Mouse (Mus musculus) thymus, adult 2 months (tissue): Measurements from ENCODE around the gene Slc13a5. TPM values are rescaled to one million over a fixed set of nuclear protein-coding genes. Genes with fewer than 3 reads are reported as not detected.
A peak's percentile ranks its signal among the peaks of the same experiment; 100 is the strongest.

Experiments used
- DNase-seq: peaks from one replicate; pipeline ENCODE4 v3.0.0; 2021
- H3K27ac ChIP-seq: fragments of 200-500 bp; 2 replicates; pipeline ENCODE4 v1.5.1; 2012; ENCODE audit warnings: low read length, control low read depth; ENCODE audit not compliant: control insufficient read depth, insufficient read depth
- H3K27me3 ChIP-seq: fragments of 200-500 bp; 2 replicates; pipeline ENCODE4 v1.6.1; 2012; ENCODE audit warnings: mild to moderate bottlenecking, low read length, moderate library complexity, mixed read lengths; ENCODE audit not compliant: control insufficient read depth, insufficient read depth
- H3K36me3 ChIP-seq: fragments of 200-500 bp; 2 replicates; pipeline ENCODE4 v1.6.1; 2012; ENCODE audit warnings: mild to moderate bottlenecking, low read length, moderate library complexity; ENCODE audit not compliant: control insufficient read depth, insufficient read depth
- H3K4me1 ChIP-seq: fragments of 200-500 bp; replicated peaks from 2 replicates; pipeline ENCODE4 v1.6.1; 2012; ENCODE audit warnings: low read length; ENCODE audit not compliant: control insufficient read depth, insufficient read depth
- H3K4me3 ChIP-seq: fragments of 200-500 bp; 2 replicates; pipeline ENCODE4 v1.5.1; 2012; ENCODE audit warnings: mild to moderate bottlenecking, low read length, control low read depth, moderate library complexity; ENCODE audit not compliant: control insufficient read depth, insufficient read depth
- CTCF ChIP-seq: fragments of 200-500 bp; IDR thresholded peaks from 2 replicates; pipeline ENCODE4 v1.5.1; 2012; ENCODE audit warnings: mild to moderate bottlenecking, control low read depth, low read length, moderate library complexity, borderline replicate concordance; ENCODE audit not compliant: control insufficient read depth, poor library complexity, insufficient read depth; ENCODE audit errors: extremely low read depth
- POLR2A ChIP-seq: fragments of 200-500 bp; IDR thresholded peaks from 2 replicates; pipeline ENCODE4 v1.6.1; 2012; ENCODE audit warnings: mild to moderate bottlenecking, low read length, control low read depth, moderate library complexity; ENCODE audit not compliant: control insufficient read depth, poor library complexity, insufficient read depth; ENCODE audit errors: extremely low read depth
- WGBS: fragments of 180-500 bp; shearing (Covaris S2); methylation state at CpG from one replicate; pipeline ENCODE4 v1.1.7; 2018; 5-methylcytosine and 5-hydroxymethylcytosine counted together
- polyA plus RNA-seq: library from polyadenylated mRNA; depleted of rRNA; stranded (reverse); fragments of >200 nt; gene quantifications from 2 replicates; pipeline ENCODE4 v1.2.3, GENCODE M21; 2012; rRNA removed

Slc13a5 gene
- polyA plus RNA-seq, 1 experiment: 0.04 TPM

DNA sequence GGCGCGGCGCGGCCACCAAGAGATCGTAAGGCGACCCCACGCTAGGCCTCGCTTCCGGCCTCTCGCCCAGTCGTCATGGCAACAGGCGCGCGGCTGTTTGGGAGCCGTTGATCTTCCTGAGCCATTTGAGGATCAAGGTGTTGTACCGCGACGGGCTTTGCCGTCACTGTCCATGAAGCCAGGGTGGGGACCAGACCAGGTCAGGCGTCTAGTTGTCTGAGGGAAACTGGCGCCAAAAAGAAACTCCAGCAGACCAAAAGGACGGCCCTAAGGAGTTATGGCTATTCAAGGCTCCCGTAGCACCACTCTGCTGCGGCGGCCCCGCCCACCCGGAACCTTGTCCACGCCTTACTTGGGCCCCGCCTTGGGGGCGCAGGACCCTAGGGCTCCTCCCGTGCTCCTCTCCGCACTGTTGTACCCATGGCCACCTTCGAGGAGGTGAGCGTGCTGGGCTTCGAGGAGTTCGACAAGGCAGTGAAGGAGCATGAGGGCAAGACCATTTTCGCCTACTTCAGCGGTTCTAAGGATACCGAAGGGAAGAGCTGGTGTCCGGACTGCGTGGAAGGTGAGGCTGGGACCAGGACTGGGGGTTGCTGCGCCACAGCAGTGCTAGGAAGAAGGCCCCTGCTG lies 59.7 kb downstream of the Slc13a5 start, which contains the start of the genes 4933427D14Rik and Txndc17:
Gene 4933427D14Rik, minus strand, starts transcription at position 256 of the 630 bp plus-strand sequence.
Gene Txndc17, plus strand, starts transcription at position 344 of the 630 bp plus-strand sequence.
- DNase-seq: peak; percentile 90
- Histone ChIP-seq H3K4me1 (peaks cover 16% of the 10 kb centered on the region), H3K4me3 (peak within 1 kb of the TSS; percentile 95), H3K36me3 (peaks cover 4% of the 10 kb centered on the region; the same call in 1 of the 2 replicates), H3K27ac (no peak within 1 kb of the TSS), H3K27me3 (no peaks in the 10 kb centered on the region)
- no peak for TF ChIP-seq CTCF
- peak; percentile 65; the same call in 1 of the 2 replicates for TF ChIP-seq POLR2A
- WGBS: under 1% methylated on average over 42 of the region's 42 CpGs

DNA sequence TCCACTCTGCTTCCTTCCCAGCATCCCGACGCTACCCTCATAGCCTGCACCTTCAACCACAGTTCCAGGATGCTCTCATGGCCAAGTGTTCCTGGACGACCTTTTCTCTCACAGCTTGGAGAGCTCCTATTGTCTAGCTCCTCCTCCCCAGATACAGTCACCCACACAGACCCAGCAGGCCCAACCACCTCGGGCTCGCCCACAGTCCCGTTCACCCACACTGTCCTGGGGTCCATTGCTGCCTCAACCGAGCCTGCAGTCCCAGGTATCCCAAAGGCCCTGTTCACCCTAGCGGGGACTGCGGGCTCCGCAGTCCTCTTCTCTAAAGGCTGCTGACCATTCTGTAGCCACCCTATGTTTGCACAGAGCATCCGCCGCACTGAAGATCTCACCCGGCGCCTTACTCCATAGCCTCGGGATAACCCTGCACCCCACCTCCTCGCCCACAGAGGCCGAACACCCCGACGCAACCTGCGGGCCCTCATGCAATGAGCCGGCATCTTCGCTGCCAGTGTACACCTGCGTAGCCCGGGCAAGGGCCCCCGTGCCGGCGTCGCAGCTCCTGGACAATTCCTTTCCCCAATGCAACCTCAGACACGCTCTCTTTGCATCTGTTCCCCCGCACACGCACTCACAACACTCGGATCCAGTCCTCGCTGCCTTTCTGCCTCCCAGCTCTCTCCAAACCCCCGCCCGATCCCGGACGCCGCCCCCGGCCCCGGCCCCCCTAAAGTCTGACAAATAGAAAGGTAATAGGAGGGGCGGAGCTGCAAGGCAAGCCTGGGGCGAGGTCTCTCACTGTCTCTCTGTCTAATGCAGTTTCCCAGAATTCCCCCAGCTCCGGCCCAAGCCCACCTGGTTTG lies 60.5 kb downstream of the Slc13a5 start, which contains the start of gene Gm43951:
Gene Gm43951, minus strand, starts transcription at position 500 of the 863 bp plus-strand sequence.
- peak; percentile 24 for DNase-seq
- WGBS: 2% methylated on average over 43 of the region's 43 CpGs
- Histone ChIP-seq H3K4me1 (peaks cover 16% of the 10 kb centered on the region), H3K27me3 (no peaks in the 10 kb centered on the region), H3K4me3 (peak within 1 kb of the TSS; percentile 95), H3K36me3 (peaks cover under 1% of the 10 kb centered on the region; the same call in 1 of the 2 replicates), H3K27ac (no peak within 1 kb of the TSS)
- 0 out of 2 replicates have a peak, but pooled peaks have one; percentile 14 for TF ChIP-seq CTCF
- TF ChIP-seq POLR2A: no peak

DNA sequence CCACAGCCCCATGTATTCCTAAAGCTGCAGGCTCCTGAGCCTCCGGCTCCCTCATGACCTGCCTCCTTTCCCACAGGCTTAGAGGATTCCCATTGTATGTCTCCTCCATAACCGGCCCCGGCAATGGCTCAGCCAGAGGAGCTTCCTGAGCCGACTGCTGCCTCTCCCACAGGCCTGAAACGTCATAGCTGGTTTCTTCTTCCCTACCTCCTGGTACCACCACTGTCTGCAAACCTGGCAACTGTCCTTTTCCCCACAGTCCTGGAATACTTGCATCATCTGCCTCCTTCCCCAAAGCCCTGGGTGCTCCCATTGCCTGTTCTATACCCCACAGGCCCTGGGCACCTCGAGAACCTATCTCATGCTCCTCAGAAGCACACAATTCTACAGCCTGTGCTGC lies 61.8 kb downstream of the Slc13a5 start:
- Histone ChIP-seq H3K4me1 (peaks cover 16% of the 10 kb centered on the region), H3K27ac (no peak overlapping the region), H3K27me3 (no peaks in the 10 kb centered on the region), H3K4me3 (no peak overlapping the region), H3K36me3 (0 out of 2 replicates have a peak, but pooled peaks cover 5% of the 10 kb centered on the region)
- DNase-seq: no peak
- WGBS: 85% methylated on average over 6 of the region's 6 CpGs
- TF ChIP-seq CTCF: no peak
- TF ChIP-seq POLR2A: no peak

DNA sequence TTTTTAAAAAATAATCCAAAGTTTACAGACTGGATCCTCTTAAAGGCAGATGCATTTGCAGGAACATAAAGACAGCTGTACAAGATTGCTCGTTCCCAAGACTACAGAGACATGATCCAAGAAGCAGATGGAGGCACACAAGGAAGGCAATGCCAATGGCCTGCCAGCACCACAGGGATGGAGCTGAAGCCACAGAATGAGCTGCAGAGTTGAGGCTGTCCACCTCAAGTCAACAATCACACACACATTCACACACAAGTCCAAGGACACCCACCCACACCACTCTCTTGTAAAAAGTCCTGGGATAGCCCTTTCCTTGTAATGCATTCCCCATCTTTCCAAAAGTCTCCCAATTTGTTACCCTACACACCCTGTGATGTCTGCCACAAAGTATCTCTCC lies 63.6 kb downstream of the Slc13a5 start:
- Histone ChIP-seq H3K27me3 (no peaks in the 10 kb centered on the region), H3K4me3 (no peak overlapping the region), H3K36me3 (peaks cover 7% of the 10 kb centered on the region; the same call in 1 of the 2 replicates), H3K27ac (no peak overlapping the region), H3K4me1 (peaks cover 16% of the 10 kb centered on the region)
- DNase-seq: no peak
- TF ChIP-seq POLR2A (no peak), CTCF (no peak)
- 100% methylated on average over 1 of the region's 1 CpGs for WGBS

DNA sequence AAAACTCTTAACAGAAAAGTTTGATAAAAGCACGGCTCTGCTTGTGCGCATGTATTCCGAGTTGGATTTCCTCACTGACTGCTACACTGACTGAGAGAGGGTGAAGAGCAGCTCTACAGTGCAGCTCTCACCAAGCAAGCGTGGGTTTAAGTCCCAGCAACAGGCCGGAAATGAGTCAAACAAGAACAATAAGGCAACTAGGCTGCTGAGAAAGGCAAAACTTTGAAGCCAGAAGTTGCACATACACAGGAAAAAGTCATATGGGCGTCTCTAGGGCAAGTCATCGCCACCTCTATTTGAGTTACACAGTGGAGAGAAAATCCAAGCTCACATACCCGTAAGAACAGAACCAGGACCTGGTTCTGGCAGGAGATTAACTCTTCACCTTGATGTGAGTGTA lies 70.5 kb downstream of the Slc13a5 start:
- DNase-seq: no peak
- Histone ChIP-seq H3K27ac (no peak overlapping the region), H3K27me3 (no peaks in the 10 kb centered on the region), H3K36me3 (peaks cover 25% of the 10 kb centered on the region), H3K4me1 (no peaks in the 10 kb centered on the region), H3K4me3 (no peak overlapping the region)
- TF ChIP-seq POLR2A (no peak), CTCF (no peak)
- 93% methylated on average over 8 of the region's 8 CpGs for WGBS

DNA sequence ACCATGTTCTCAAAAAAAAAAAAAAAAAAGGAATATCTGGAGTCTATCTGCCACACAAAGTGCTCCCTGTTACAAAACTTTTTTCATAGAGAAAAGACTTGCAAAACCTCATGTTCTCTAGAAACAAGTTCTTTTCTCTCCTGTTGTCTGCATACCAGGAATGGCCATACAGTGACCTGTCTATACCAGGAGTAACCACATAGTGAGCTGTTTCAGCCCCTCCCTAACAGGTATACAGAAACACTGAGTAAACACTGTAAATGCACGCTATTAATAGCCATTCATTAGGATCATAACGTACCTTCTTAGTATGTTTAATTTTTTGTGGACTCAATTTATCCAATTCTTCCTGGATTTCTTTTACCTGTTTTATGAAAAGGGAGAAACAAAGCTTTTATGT lies 72.8 kb downstream of the Slc13a5 start:
- Histone ChIP-seq H3K36me3 (peaks cover 36% of the 10 kb centered on the region), H3K27ac (no peak overlapping the region), H3K4me3 (no peak overlapping the region), H3K4me1 (no peaks in the 10 kb centered on the region), H3K27me3 (no peaks in the 10 kb centered on the region)
- 96% methylated on average over 2 of the region's 2 CpGs for WGBS
- DNase-seq: no peak
- no peak for TF ChIP-seq POLR2A
- TF ChIP-seq CTCF: no peak

Other genes starting within 250 kb of the Slc13a5 start
- 0.54 and 0.89 TPM in 2 replicates for gene Aipl1, start 229.7 kb downstream of the Slc13a5 start, polyA plus RNA-seq
- 40.8 and 48.0 TPM in 2 replicates for gene Pimreg, start 225.2 kb downstream of the Slc13a5 start, polyA plus RNA-seq
- 0.92 and 1.1 TPM in 2 replicates for gene Pitpnm3, start 131.4 kb downstream of the Slc13a5 start, polyA plus RNA-seq
- 0.24 and 0.70 TPM in 2 replicates for gene Gm43951, start 60.4 kb downstream of the Slc13a5 start, polyA plus RNA-seq
- 12.0 and 12.6 TPM in 2 replicates for gene 4933427D14Rik, start 59.8 kb downstream of the Slc13a5 start, polyA plus RNA-seq
- gene Txndc17, start 59.7 kb downstream of the Slc13a5 start, polyA plus RNA-seq: 36.3 and 44.9 TPM in 2 replicates
- 7.2 and 10.4 TPM in 2 replicates for gene Med31, start 51.6 kb downstream of the Slc13a5 start, polyA plus RNA-seq
- gene Xaf1, start 34.4 kb upstream of the Slc13a5 start, polyA plus RNA-seq: 39.3 and 46.0 TPM in 2 replicates
- 0.18 and 0.26 TPM in 2 replicates for gene Fbxo39, start 47.2 kb upstream of the Slc13a5 start, polyA plus RNA-seq
- 0.11 and 0.27 TPM in 2 replicates for gene Tekt1, start 95.2 kb upstream of the Slc13a5 start, polyA plus RNA-seq
- 1.7 and 2.7 TPM in 2 replicates for gene Smtnl2, start 144.5 kb upstream of the Slc13a5 start, polyA plus RNA-seq
- 4.0 and 4.3 TPM in 2 replicates for gene Ggt6, start 168.3 kb upstream of the Slc13a5 start, polyA plus RNA-seq
- gene Mybbp1a, start 174.1 kb upstream of the Slc13a5 start, polyA plus RNA-seq: 57.1 and 67.8 TPM in 2 replicates
- 8.9 and 10.6 TPM in 2 replicates for gene Spns2, start 222.7 kb upstream of the Slc13a5 start, polyA plus RNA-seq